Mouse (Mus musculus) monocyte, adult 2 months (primary cell): Measurements from ENCODE around the gene Lect2.
A peak's percentile ranks its signal among the peaks of the same experiment; 100 is the strongest.

Experiments used
- DNase-seq, 2 experiments: peaks; one replicate each; pipeline ENCODE4 v3.0.0; 2022; ENCODE audit warnings: low spot score in 2 of 2, low read depth in 1 of 2

Lect2 gene

GRCm38 (mm10) chr13:56548401-56548800 lies at the start of gene Lect2:
Gene Lect2, minus strand, starts transcription at chr13:56548502.
- no peak for DNase-seq

GRCm38 (mm10) chr13:56597296-56597695 lies 49.0 kb upstream of the Lect2 start:
- no peak for DNase-seq

GRCm38 (mm10) chr13:56595246-56595645 lies 46.9 kb upstream of the Lect2 start:
- no peak for DNase-seq

- DNase-seq: no peak
Measured at GRCm38 (mm10) chr13:56593961-56594391, 45.7 kb upstream of the Lect2 start.

GRCm38 (mm10) chr13:56593196-56593595 lies 44.9 kb upstream of the Lect2 start:
- DNase-seq: no peak

- DNase-seq: no peak
Measured at GRCm38 (mm10) chr13:56591939-56592338, 43.6 kb upstream of the Lect2 start.

GRCm38 (mm10) chr13:56591191-56591590 lies 42.9 kb upstream of the Lect2 start:
- no peak for DNase-seq

GRCm38 (mm10) chr13:56590202-56590601 lies 41.9 kb upstream of the Lect2 start:
- no peak for DNase-seq

GRCm38 (mm10) chr13:56588454-56589117 lies 40.3 kb upstream of the Lect2 start:
- no peak for DNase-seq

- no peak for DNase-seq
Measured at GRCm38 (mm10) chr13:56586046-56586445, 37.7 kb upstream of the Lect2 start.

GRCm38 (mm10) chr13:56582720-56583119 lies 34.4 kb upstream of the Lect2 start:
- no peak for DNase-seq

GRCm38 (mm10) chr13:56581961-56582434 lies 33.7 kb upstream of the Lect2 start:
- DNase-seq: no peak

- DNase-seq: no peak
Measured at GRCm38 (mm10) chr13:56581512-56581911, 33.2 kb upstream of the Lect2 start.

GRCm38 (mm10) chr13:56580450-56580849 lies 32.1 kb upstream of the Lect2 start:
- DNase-seq: no peak

GRCm38 (mm10) chr13:56578097-56578496 lies 29.8 kb upstream of the Lect2 start:
- no peak for DNase-seq

GRCm38 (mm10) chr13:56575701-56576321 lies 27.5 kb upstream of the Lect2 start:
- DNase-seq: peak; percentile 37 to 71

- no peak for DNase-seq
Measured at GRCm38 (mm10) chr13:56575074-56575473, 26.8 kb upstream of the Lect2 start.

GRCm38 (mm10) chr13:56571645-56572044 lies 23.3 kb upstream of the Lect2 start:
- DNase-seq: no peak

- no peak for DNase-seq
Measured at GRCm38 (mm10) chr13:56566336-56566735, 18.0 kb upstream of the Lect2 start.

- no peak for DNase-seq
Measured at GRCm38 (mm10) chr13:56563075-56563474, 14.8 kb upstream of the Lect2 start.

- no peak for DNase-seq
Measured at GRCm38 (mm10) chr13:56561129-56561528, 12.8 kb upstream of the Lect2 start.

GRCm38 (mm10) chr13:56559841-56560370 lies 11.6 kb upstream of the Lect2 start:
- no peak for DNase-seq
